Mouse (Mus musculus): ENCODE measurements at regions not wholly inside any gene's neighbourhood (a gene's known extent, or its start where the extent isn't known, plus 50 kb on each side); places are given as distances from the start of the nearest gene placed in this dataset.

DNA sequence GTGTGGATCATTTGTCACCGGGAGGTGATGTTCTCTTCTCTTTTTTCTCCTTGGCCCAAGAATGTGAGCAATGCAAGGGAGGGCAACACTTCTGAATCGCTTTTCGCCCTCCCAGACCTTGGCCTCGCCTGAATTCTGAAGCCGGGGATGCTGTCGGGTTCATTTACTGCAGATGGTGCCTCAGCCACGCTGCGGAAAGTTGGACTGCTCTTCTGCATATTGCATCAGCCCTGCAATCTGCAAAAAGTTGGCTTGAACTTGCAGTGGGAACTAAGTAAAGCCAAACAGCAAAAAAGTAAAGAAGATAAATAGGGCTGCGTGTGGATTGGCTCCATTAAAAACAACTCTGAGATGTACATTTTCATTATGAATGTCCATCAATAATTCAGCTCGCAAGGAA lies 55.9 kb upstream of the Dok5 start:
- no peaks in the 10 kb centered on the region for H3K36me3 ChIP-seq
- H3K4me1 ChIP-seq: no peaks in the 10 kb centered on the region
- H3K4me2 ChIP-seq: no peak overlapping the region
- H3K27ac ChIP-seq (replicated peaks): no peak overlapping the region
- no peaks in the 10 kb centered on the region for H3K27me3 ChIP-seq (replicated peaks)
- ATAC-seq (ENCODE audit: low FRiP score): no peak
- 90% methylated on average over 10 of the region's 10 CpGs for WGBS
- no peak overlapping the region for H3K4me3 ChIP-seq (replicated peaks)
- H3K9me3 ChIP-seq (replicated peaks): no peaks in the 10 kb centered on the region
- H3K9ac ChIP-seq (replicated peaks): no peak overlapping the region

DNA sequence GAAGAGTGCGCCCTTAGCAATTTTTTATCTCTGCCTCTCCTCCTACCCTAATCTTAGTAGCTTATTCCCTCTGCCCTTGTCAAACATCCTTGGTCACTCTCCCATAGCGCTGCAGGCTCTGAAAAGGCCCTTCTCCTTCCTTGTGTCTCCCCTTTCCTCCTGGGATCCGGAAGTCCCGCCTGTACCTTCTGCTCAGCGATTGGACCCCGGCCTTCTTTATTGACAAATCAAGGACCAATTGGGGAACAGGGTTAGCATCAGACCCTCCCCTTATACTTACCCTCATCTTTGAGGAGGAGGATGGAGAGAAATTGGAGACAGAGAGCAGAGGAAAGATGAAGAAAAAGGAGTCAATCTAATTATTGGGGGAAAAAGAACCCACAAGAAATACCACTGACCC lies 57.9 kb upstream of the Dok5 start:
- H3K27ac ChIP-seq (replicated peaks): no peak overlapping the region
- H3K9me3 ChIP-seq (replicated peaks): no peaks in the 10 kb centered on the region
- H3K36me3 ChIP-seq: no peaks in the 10 kb centered on the region
- no peak overlapping the region for H3K4me2 ChIP-seq
- no peak overlapping the region for H3K9ac ChIP-seq (replicated peaks)
- 0 out of 2 replicates have a peak, but pooled peaks cover 5% of the 10 kb centered on the region for H3K4me1 ChIP-seq
- WGBS: 86% methylated on average over 6 of the region's 6 CpGs
- ATAC-seq (ENCODE audit: low FRiP score): no peak
- H3K4me3 ChIP-seq (replicated peaks): no peak overlapping the region
- no peaks in the 10 kb centered on the region for H3K27me3 ChIP-seq (replicated peaks)

DNA sequence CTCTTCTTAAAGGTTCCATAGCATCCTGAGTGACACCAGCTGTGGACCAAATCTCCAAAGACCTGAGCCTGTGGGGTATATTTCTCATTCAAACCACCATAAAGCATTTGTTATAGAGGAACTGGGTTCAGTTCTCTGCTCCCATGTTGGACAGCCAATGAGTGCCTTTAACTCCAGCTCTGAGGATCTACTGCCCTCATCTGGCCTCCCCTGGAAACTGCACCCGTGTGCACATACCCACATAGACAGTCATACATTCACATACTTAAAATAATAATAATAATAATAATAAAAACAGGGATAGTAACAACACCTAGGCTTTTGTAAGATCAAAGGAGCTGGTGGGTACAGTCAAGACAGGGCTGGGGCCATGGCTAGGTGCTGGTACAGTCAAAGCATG lies 58.8 kb upstream of the Dok5 start:
- H3K36me3 ChIP-seq: no peaks in the 10 kb centered on the region
- no peak overlapping the region for H3K4me3 ChIP-seq (replicated peaks)
- no peak for ATAC-seq (ENCODE audit: low FRiP score)
- H3K9me3 ChIP-seq (replicated peaks): no peaks in the 10 kb centered on the region
- 88% methylated on average over 1 of the region's 1 CpGs for WGBS
- H3K4me1 ChIP-seq: peaks cover 9% of the 10 kb centered on the region; the same call in 1 of the 2 replicates
- no peak overlapping the region for H3K4me2 ChIP-seq
- H3K27me3 ChIP-seq (replicated peaks): no peaks in the 10 kb centered on the region
- H3K27ac ChIP-seq (replicated peaks): no peak overlapping the region
- no peak overlapping the region for H3K9ac ChIP-seq (replicated peaks)

DNA sequence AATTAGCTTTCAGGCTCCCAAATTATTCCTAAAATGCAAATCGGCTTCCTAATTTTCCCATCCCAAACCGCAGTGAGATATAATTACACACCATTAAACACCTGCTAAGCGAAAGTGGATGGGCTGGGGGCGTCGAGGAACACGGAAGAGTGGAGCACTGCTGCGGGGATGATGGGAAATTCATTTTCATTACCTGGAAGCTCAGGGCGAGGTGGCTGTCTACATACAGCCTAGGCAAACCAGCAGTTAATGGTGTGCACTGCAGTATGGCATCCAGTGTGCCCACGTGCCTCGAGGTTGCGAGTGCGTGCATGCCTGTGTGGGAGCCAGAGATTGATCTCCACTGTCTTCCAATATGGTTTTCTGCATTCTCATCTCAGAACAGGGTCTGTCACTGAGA lies 62.6 kb upstream of the Dok5 start:
- Histone ChIP-seq H3K27ac (replicated peaks) (0 out of 2 replicates have a peak overlapping the region, but pooled peaks have one; percentile 37), H3K9me3 (replicated peaks) (no peaks in the 10 kb centered on the region), H3K4me3 (replicated peaks) (no peak overlapping the region), H3K36me3 (no peaks in the 10 kb centered on the region), H3K4me1 (peaks cover 11% of the 10 kb centered on the region; the same call in 1 of the 2 replicates), H3K4me2 (no peak overlapping the region; the same call in 1 of the 2 replicates), H3K27me3 (replicated peaks) (no peaks in the 10 kb centered on the region), H3K9ac (replicated peaks) (no peak overlapping the region)
- ATAC-seq (ENCODE audit: low FRiP score): peak; percentile 76
- 52% methylated on average over 12 of the region's 12 CpGs for WGBS

GRCm38 (mm10) chr2:170668497-170668896 lies 63.1 kb upstream of the Dok5 start:
- H3K4me2 ChIP-seq: no peak overlapping the region; the same call in 1 of the 2 replicates
- ATAC-seq (ENCODE audit: low FRiP score): peak; percentile 72
- H3K36me3 ChIP-seq: no peaks in the 10 kb centered on the region
- WGBS: 42% methylated on average over 6 of the region's 6 CpGs
- no peaks in the 10 kb centered on the region for H3K9me3 ChIP-seq (replicated peaks)
- H3K9ac ChIP-seq (replicated peaks): no peak overlapping the region
- H3K4me1 ChIP-seq: peaks cover 11% of the 10 kb centered on the region; the same call in 1 of the 2 replicates
- H3K27ac ChIP-seq (replicated peaks): no peak overlapping the region
- H3K4me3 ChIP-seq (replicated peaks): no peak overlapping the region
- no peaks in the 10 kb centered on the region for H3K27me3 ChIP-seq (replicated peaks)

DNA sequence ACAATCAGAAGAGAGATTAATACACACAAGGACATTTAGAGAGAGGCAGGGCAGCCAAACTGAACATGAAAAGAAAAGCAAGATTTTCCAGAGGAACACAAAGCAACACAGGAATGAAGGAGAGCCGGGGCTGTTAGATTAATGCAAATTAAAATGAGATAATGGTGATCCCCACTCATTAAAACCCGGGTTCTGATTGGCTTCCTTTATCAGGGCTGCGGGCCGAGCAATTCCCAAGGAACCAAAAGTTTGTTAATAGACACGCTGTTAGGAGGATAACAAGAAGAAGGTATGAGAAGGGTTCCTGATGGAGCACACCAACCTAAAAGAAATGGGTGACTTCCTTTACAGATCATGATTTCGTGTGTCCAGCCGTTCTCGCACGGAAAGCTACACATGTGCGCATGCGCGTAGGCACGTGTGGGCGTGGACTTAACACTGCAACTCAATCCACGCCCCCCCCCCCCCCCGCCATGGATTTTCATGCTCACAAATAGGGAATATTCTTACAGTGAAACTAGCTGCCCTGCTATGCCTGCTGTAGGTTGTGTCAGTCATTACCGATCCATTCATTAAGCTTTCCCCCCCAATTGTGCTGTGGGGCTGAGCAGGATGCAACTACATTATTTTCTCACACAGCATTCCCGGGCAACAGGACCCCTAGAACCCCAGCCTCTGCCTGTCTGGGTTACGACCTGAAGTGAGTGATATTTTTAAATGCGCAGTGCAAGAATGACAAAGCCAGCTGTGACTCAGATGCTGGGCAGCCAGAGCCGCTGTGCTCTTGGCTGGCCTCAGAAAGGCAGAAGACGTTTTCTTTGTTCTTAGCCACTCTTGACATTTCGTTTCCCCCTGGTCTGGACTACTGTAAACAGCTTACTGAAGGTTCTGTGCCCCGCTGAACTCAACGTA lies 60.5 kb upstream of the 4930470P17Rik start:
- no peaks in the 10 kb centered on the region for H3K9me3 ChIP-seq (replicated peaks)
- H3K36me3 ChIP-seq: no peaks in the 10 kb centered on the region
- H3K4me3 ChIP-seq (replicated peaks): no peak overlapping the region
- peaks cover 41% of the 10 kb centered on the region for H3K4me1 ChIP-seq
- H3K4me2 ChIP-seq: no peak overlapping the region
- 76% methylated on average over 25 of the region's 25 CpGs for WGBS
- no peak overlapping the region for H3K27ac ChIP-seq (replicated peaks)
- no peak overlapping the region for H3K9ac ChIP-seq (replicated peaks)
- H3K27me3 ChIP-seq (replicated peaks): no peaks in the 10 kb centered on the region
- no peak for ATAC-seq (ENCODE audit: low FRiP score)

- no peak overlapping the region for H3K9ac ChIP-seq (replicated peaks)
- no peaks in the 10 kb centered on the region for H3K9me3 ChIP-seq (replicated peaks)
- no peak for ATAC-seq (ENCODE audit: low FRiP score)
- H3K4me3 ChIP-seq (replicated peaks): no peak overlapping the region
- H3K36me3 ChIP-seq: no peaks in the 10 kb centered on the region
- no peak overlapping the region for H3K4me2 ChIP-seq
- H3K27ac ChIP-seq (replicated peaks): no peak overlapping the region
- H3K4me1 ChIP-seq: peaks cover 45% of the 10 kb centered on the region
- 37% methylated on average over 8 of the region's 8 CpGs for WGBS
- no peaks in the 10 kb centered on the region for H3K27me3 ChIP-seq (replicated peaks)
Observed at GRCm38 (mm10) chr2:170659291-170659690, 57.5 kb upstream of the 4930470P17Rik start.

DNA sequence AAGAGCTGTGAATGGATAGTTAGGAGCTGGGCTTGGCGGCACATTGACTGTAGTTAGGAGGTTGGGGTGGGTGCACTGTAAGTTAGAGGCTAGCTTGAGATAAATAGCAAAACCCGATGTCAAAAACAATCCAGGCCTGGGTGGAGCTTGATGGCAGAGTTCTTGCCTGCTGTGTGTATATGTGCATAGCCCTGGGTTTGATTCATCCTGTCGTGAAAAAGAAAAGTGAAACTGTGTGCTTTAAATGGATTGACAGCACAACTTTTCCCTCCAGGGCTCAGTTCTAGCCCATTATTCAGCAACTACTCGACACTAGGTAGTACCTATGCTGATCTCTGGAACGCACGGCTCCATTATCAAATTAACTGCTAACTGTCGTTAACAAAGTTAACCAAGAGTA lies 56.7 kb upstream of the 4930470P17Rik start:
- no peak overlapping the region for H3K27ac ChIP-seq (replicated peaks)
- no peak for ATAC-seq (ENCODE audit: low FRiP score)

GRCm38 (mm10) chr2:170657821-170658221 lies 56.0 kb upstream of the 4930470P17Rik start:
- Histone ChIP-seq H3K36me3 (no peaks in the 10 kb centered on the region), H3K4me2 (peak overlapping the region; percentile 8; the same call in 1 of the 2 replicates), H3K9me3 (replicated peaks) (no peaks in the 10 kb centered on the region), H3K4me1 (peaks cover 45% of the 10 kb centered on the region), H3K4me3 (replicated peaks) (no peak overlapping the region), H3K9ac (replicated peaks) (no peak overlapping the region), H3K27ac (replicated peaks) (peak overlapping the region; percentile 64; the same call in 1 of the 2 replicates), H3K27me3 (replicated peaks) (no peaks in the 10 kb centered on the region)
- no peak for ATAC-seq (ENCODE audit: low FRiP score)
- 4% methylated on average over 7 of the region's 7 CpGs for WGBS

More for the DNA sequence above, 56.7 kb upstream of the 4930470P17Rik start:
- no peaks in the 10 kb centered on the region for H3K36me3 ChIP-seq
- 38% methylated on average over 7 of the region's 7 CpGs for WGBS
- no peak overlapping the region for H3K9ac ChIP-seq (replicated peaks)
- H3K4me3 ChIP-seq (replicated peaks): no peak overlapping the region
- H3K4me2 ChIP-seq: no peak overlapping the region
- no peaks in the 10 kb centered on the region for H3K27me3 ChIP-seq (replicated peaks)
- H3K4me1 ChIP-seq: peaks cover 45% of the 10 kb centered on the region
- H3K9me3 ChIP-seq (replicated peaks): no peaks in the 10 kb centered on the region

GRCm38 (mm10) chr2:170652128-170652527 lies 50.3 kb upstream of the 4930470P17Rik start:
- H3K4me1 ChIP-seq: peaks cover 2% of the 10 kb centered on the region
- H3K9me3 ChIP-seq (replicated peaks): no peaks in the 10 kb centered on the region
- H3K9ac ChIP-seq (replicated peaks): no peak overlapping the region
- no peak overlapping the region for H3K4me2 ChIP-seq
- no peak overlapping the region for H3K4me3 ChIP-seq (replicated peaks)
- ATAC-seq (ENCODE audit: low FRiP score): no peak
- H3K27ac ChIP-seq (replicated peaks): no peak overlapping the region
- no peaks in the 10 kb centered on the region for H3K27me3 ChIP-seq (replicated peaks)
- WGBS: 86% methylated on average over 11 of the region's 11 CpGs
- no peaks in the 10 kb centered on the region for H3K36me3 ChIP-seq

Measured in neural tube, embryonic 15.5 days (tissue).